Mouse (Mus musculus) G1E (cell line): ENCODE results near the gene Agap1.

Source experiments
- CTCF ChIP-seq: IDR thresholded peaks from 2 replicates; pipeline ENCODE4 v1.5.1; 2012; ENCODE audit warnings: low read depth, low read length, inconsistent platforms, mixed read lengths
- GATA1 ChIP-seq: IDR thresholded peaks from 2 replicates; pipeline ENCODE4 v1.6.1; 2012; ENCODE audit warnings: borderline replicate concordance, low read length, inconsistent platforms, mixed read lengths
- POLR2AphosphoS5 ChIP-seq: IDR thresholded peaks from 2 replicates; pipeline ENCODE4 v1.6.1; 2012; ENCODE audit warnings: low read depth, low read length, inconsistent platforms; ENCODE audit not compliant: insufficient replicate concordance

GRCm38 (mm10) chr1:89899036-89899435 lies 444.4 kb downstream of the Agap1 start:
- TF ChIP-seq POLR2AphosphoS5 (no peak), GATA1 (no peak), CTCF (no peak)
